Mouse (Mus musculus): ENCODE measurements at regions not wholly inside any gene's neighbourhood (a gene's known extent, or its start where the extent isn't known, plus 50 kb on each side); places are given as distances from the start of the nearest gene placed in this dataset.

- no peak for TF ChIP-seq POLR2A (IDR thresholded peaks at IDR 0.05; ENCODE audit: borderline replicate concordance, insufficient read depth, low read length)
- TF ChIP-seq CTCF (IDR thresholded peaks at IDR 0.05; ENCODE audit: borderline replicate concordance, insufficient read depth, low read depth, low read length) = no peak
Observed at GRCm38 (mm10) chr10:46718349-46719087, 1140.9 kb downstream of the Hace1 start.

All from cerebellum, adult 2 months (tissue).